ENCODE assay signal across 28 mouse cellular contexts in genomic region chr4:43931877-43932276, GRCm38 (mm10). TPM values are rescaled to one million over a fixed set of nuclear protein-coding genes. Genes with fewer than 3 reads are reported as not detected.
DNase-seq lines count a peak whose midpoint lies in the region; ATAC-seq and TF ChIP-seq lines count a peak whose summit lies in the region.
"Had no signal": no experiment of that assay in that cellular context is flagged by ENCODE, and none has a peak within 500 bp of the region (broad histone marks: within the 10 kb centered on the region; RNA-seq: fewer than 3 reads in every experiment).

No protein-coding gene starts in this region.

- H3K4me3 ChIP-seq in liver, adult 2 months (ENCODE audit: insufficient read depth, low read depth, low read length): no peak overlapping the region
- no peak overlapping the region for H3K4me3 ChIP-seq in stomach, postnatal 0 days (ENCODE audit: low read depth, low read length)
- H3K4me3 ChIP-seq: forebrain, embryonic 10.5 days; hindbrain, embryonic 12.5 days; left cerebral cortex, adult 2 months; lung, embryonic 15.5 days had no signal

- peak; percentile 22 for DNase-seq in liver, adult 2 months (ENCODE audit: extremely low read depth, low read depth, low spot score)
- DNase-seq in liver (no peak), MN1 (ENCODE audit: low spot score) (peak; percentile 65)
- no peak for DNase-seq in stomach, postnatal 0 days (ENCODE audit: low spot score)
- DNase-seq in Muller cell, postnatal 12 days (ENCODE audit: inconsistent ontology term): no peak
- no peak for DNase-seq in cerebellum, postnatal 14 days
- DNase-seq: adrenal gland, postnatal 10 days; cerebellum, adult 9-10 months; gastrocnemius, postnatal 10 days; heart, adult 11 months; kidney, adult 11 months; kidney, postnatal 4 days; lung, postnatal 36 days; thymus, postnatal 4 days had no signal

- no peaks in the 10 kb centered on the region for H3K9me3 ChIP-seq in stomach, postnatal 0 days (ENCODE audit: control insufficient read depth, low read length)
- H3K9me3 ChIP-seq: hindbrain, embryonic 12.5 days; lung, embryonic 15.5 days had no signal

- no peaks in the 10 kb centered on the region for H3K79me2 ChIP-seq in liver, adult 2 months (ENCODE audit: control insufficient read depth, insufficient read depth, low read length)

- TF ChIP-seq POLR2A in liver, adult 2 months (IDR thresholded peaks at IDR 0.05; ENCODE audit: extremely low read depth, insufficient read depth, low read length): no peak

- no peak overlapping the region for H3K4me2 ChIP-seq in stomach, postnatal 0 days (replicated peaks; ENCODE audit: low read depth)
- H3K4me2 ChIP-seq: hindbrain, embryonic 12.5 days; lung, embryonic 15.5 days; midbrain, embryonic 11.5 days had no signal

- H3K9ac ChIP-seq in liver, adult 2 months (ENCODE audit: low read depth, low read length): no peak overlapping the region
- no peak overlapping the region for H3K9ac ChIP-seq in stomach, postnatal 0 days (ENCODE audit: low read length)
- H3K9ac ChIP-seq: hindbrain, embryonic 12.5 days; lung, embryonic 15.5 days had no signal

- peaks cover 3% of the 10 kb centered on the region; the same call in 1 of the 2 replicates for H3K4me1 ChIP-seq in liver, adult 2 months (ENCODE audit: control insufficient read depth, insufficient read depth, low read length)
- no peaks in the 10 kb centered on the region for H3K4me1 ChIP-seq in stomach, postnatal 0 days (replicated peaks; ENCODE audit: control insufficient read depth, insufficient read depth)
- H3K4me1 ChIP-seq: forebrain, embryonic 10.5 days; hindbrain, embryonic 12.5 days; lung, embryonic 15.5 days had no signal

- 56% methylated on average over 4 of the region's 4 CpGs for WGBS in liver, adult 2 months
- WGBS in stomach, postnatal 0 days: 70% methylated on average over 4 of the region's 4 CpGs

- H3K36me3 ChIP-seq in liver, adult 2 months (ENCODE audit: control insufficient read depth, insufficient read depth, low read length): no peaks in the 10 kb centered on the region; the same call in 1 of the 2 replicates
- 0 out of 2 replicates have a peak, but pooled peaks cover 2% of the 10 kb centered on the region for H3K36me3 ChIP-seq in stomach, postnatal 0 days (ENCODE audit: control insufficient read depth, insufficient read depth, low read length)

- no peak for TF ChIP-seq EP300 in stomach, postnatal 0 days (optimal IDR thresholded peaks at IDR 0.05)

- H3K27ac ChIP-seq in liver, adult 2 months (replicated peaks; ENCODE audit: insufficient read depth, low read depth, low read length): no peak overlapping the region
- H3K27ac ChIP-seq in stomach, postnatal 0 days (replicated peaks): no peak overlapping the region
- H3K27ac ChIP-seq: forebrain, embryonic 10.5 days; hindbrain, embryonic 12.5 days; left cerebral cortex, adult 2 months; lung, embryonic 15.5 days had no signal

- TF ChIP-seq CTCF in liver, adult 2 months (IDR thresholded peaks at IDR 0.05; ENCODE audit: low read depth, low read length): no peak
- no peak for TF ChIP-seq CTCF in stomach, postnatal 0 days (IDR thresholded peaks at IDR 0.05; ENCODE audit: low read depth)

- peak; percentile 73 for ATAC-seq in granulocyte monocyte progenitor cell, adult 5-6 weeks (replicated peaks; ENCODE audit: poor library complexity, severe bottlenecking)
- 0 out of 2 replicates have a peak, but pooled peaks have one; percentile 38 for ATAC-seq in stomach, postnatal 0 days (ENCODE audit: low FRiP score, low TSS enrichment)
- ATAC-seq: forebrain, embryonic 16.5 days; Patski had no signal

- H3K27me3 ChIP-seq in liver, adult 2 months (ENCODE audit: control insufficient read depth, insufficient read depth, low read length): no peaks in the 10 kb centered on the region
- no peaks in the 10 kb centered on the region for H3K27me3 ChIP-seq in stomach, postnatal 0 days (ENCODE audit: control insufficient read depth, insufficient read depth, low read length)
- H3K27me3 ChIP-seq: hindbrain, embryonic 12.5 days; lung, embryonic 15.5 days; Patski had no signal

RNA-seq across cellular contexts. Expression of gene Glipr2, which starts 25.3 kb away (rescaled TPM):
- 0.83 and 2.0 TPM in 2 replicates for total RNA-seq in liver, adult 2 months (2014; rRNA removed)
- polyA plus RNA-seq in liver, adult 2 months (2012; rRNA removed): 0.67 and 1.2 TPM in 2 replicates
- 8.2 and 12.7 TPM in 2 replicates for total RNA-seq in granulocyte monocyte progenitor cell, adult 5-6 weeks (2014; fragmentation: Nextera tagmentation)
- 16.4 and 20.8 TPM in 2 replicates for total RNA-seq in granulocyte monocyte progenitor cell, adult 5-6 weeks (2017)
- polyA plus RNA-seq in stomach, postnatal 0 days (2015; fragmentation: Nextera tagmentation; extraction: Ambion mirVana): 43.4 and 46.4 TPM in 2 replicates

RNA-seq across cellular contexts. Expression of gene Ccin, which starts 51.4 kb away (rescaled TPM):
- total RNA-seq in liver, adult 2 months (2014; rRNA removed): not detected in 2 replicates
- not detected in 2 replicates for polyA plus RNA-seq in liver, adult 2 months (2012; rRNA removed)
- not detected in 2 replicates for total RNA-seq in granulocyte monocyte progenitor cell, adult 5-6 weeks (2014; fragmentation: Nextera tagmentation)
- total RNA-seq in granulocyte monocyte progenitor cell, adult 5-6 weeks (2017): 0.09 TPM in 1 of 2 replicates, not detected in the other
- polyA plus RNA-seq in stomach, postnatal 0 days (2015; fragmentation: Nextera tagmentation; extraction: Ambion mirVana): not detected in 2 replicates
- total RNA-seq: adrenal gland, postnatal 10 days; layer of hippocampus, postnatal 10 days; left cerebral cortex, adult 2 months; left cerebral cortex, postnatal 36 days had no signal
- polyA plus RNA-seq: embryonic facial prominence, embryonic 11.5 days; forebrain, embryonic 10.5 days; forebrain, embryonic 16.5 days; hindbrain, embryonic 12.5 days; kidney, embryonic 16.5 days; lung, embryonic 15.5 days; midbrain, embryonic 11.5 days; midbrain, postnatal 0 days; neural tube, embryonic 14.5 days had no signal

RNA-seq across cellular contexts. Expression of gene Reck, which starts 56.5 kb away (rescaled TPM):
- 1.9 and 2.2 TPM in 2 replicates for total RNA-seq in liver, adult 2 months (2014; rRNA removed)
- 2.4 and 2.6 TPM in 2 replicates for polyA plus RNA-seq in liver, adult 2 months (2012; rRNA removed)
- 1.3 and 5.5 TPM in 2 replicates for total RNA-seq in granulocyte monocyte progenitor cell, adult 5-6 weeks (2014; fragmentation: Nextera tagmentation)
- 0.22 and 1.4 TPM in 2 replicates for total RNA-seq in granulocyte monocyte progenitor cell, adult 5-6 weeks (2017)
- 10.2 and 11.3 TPM in 2 replicates for polyA plus RNA-seq in stomach, postnatal 0 days (2015; fragmentation: Nextera tagmentation; extraction: Ambion mirVana)

Comparison
In these comparisons a context has a peak if more than half of its experiments do, and no peak if none do; other contexts are left out.
1. DNase-seq: peak in liver, adult 2 months (single experiment) and MN1 (single experiment); none in liver (single experiment), stomach, postnatal 0 days (single experiment), Muller cell, postnatal 12 days (single experiment) and cerebellum, postnatal 14 days (0 of 2).